Mouse (Mus musculus) liver, embryonic 14.5 days (tissue): ENCODE data around the gene Adgra1.

Source experiments
- CTCF ChIP-seq: IDR thresholded peaks from 2 replicates; pipeline ENCODE4 v1.5.1; 2016; ENCODE audit warnings: antibody characterized with exemption, low read depth, control low read depth
- EP300 ChIP-seq: IDR thresholded peaks from 2 replicates; pipeline ENCODE4 v1.6.1; 2016; ENCODE audit warnings: antibody characterized with exemption, low read depth

DNA sequence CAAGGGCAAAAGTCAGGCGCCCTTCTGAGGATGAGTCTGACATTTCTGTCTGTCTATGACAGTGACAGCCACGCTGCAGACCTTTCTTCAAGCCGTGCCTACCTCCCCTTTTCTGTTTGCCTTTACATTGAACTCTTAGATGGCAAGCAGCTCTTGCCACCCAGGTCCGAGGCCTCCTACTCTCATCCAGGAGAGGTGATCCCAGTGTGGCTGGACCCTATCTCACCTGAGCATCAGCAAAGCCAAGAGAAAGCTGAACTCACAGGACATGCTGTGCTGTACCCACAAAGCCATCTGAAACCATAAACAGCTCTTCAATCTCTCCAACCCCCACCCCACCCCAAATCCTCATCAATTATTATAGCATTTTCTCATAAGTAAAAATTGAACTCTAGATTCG is 16.7 kb downstream of the Adgra1 start:
- TF ChIP-seq CTCF (no peak), EP300 (no peak)
